Mouse (Mus musculus) spleen, adult 2 months (tissue): ENCODE measurements around the gene Gm17660. TPM values are rescaled to one million over a fixed set of nuclear protein-coding genes. Genes with fewer than 3 reads are reported as not detected.

ENCODE experiments used
- DNase-seq, 2 experiments: peaks; one replicate each; pipeline versions ENCODE4 v3.0.0 to v3.0.0-alpha.2; 2012 to 2021; ENCODE audit warnings: low spot score in 2 of 2, low read depth in 1 of 2
- H3K27ac ChIP-seq: fragments of 200-500 bp; 2 replicates; pipeline ENCODE4 v1.5.1; 2012; ENCODE audit warnings: low read length, inconsistent platforms; ENCODE audit not compliant: insufficient read depth
- H3K27me3 ChIP-seq: fragments of 200-500 bp; 2 replicates; pipeline ENCODE4 v1.6.1; 2012; ENCODE audit warnings: mild to moderate bottlenecking, moderate library complexity, low read length, inconsistent platforms; ENCODE audit not compliant: control insufficient read depth, insufficient read depth
- H3K36me3 ChIP-seq: fragments of 200-500 bp; 2 replicates; pipeline ENCODE4 v1.6.1; 2012; ENCODE audit warnings: mild to moderate bottlenecking, low read length, inconsistent platforms; ENCODE audit not compliant: control insufficient read depth, insufficient read depth
- H3K4me1 ChIP-seq: fragments of 200-500 bp; 2 replicates; pipeline ENCODE4 v1.6.1; 2011; ENCODE audit warnings: inconsistent platforms; ENCODE audit not compliant: control insufficient read depth, insufficient read depth, insufficient read length
- H3K4me3 ChIP-seq: fragments of 200-500 bp; 2 replicates; pipeline ENCODE4 v1.5.1; 2011; ENCODE audit warnings: mild to moderate bottlenecking, inconsistent platforms; ENCODE audit not compliant: insufficient read depth, insufficient read length; ENCODE audit errors: extremely low read depth
- CTCF ChIP-seq: fragments of 200-500 bp; IDR thresholded peaks from 2 replicates; pipeline ENCODE4 v1.5.1; 2011; ENCODE audit warnings: mild to moderate bottlenecking, inconsistent platforms; ENCODE audit not compliant: insufficient read depth, insufficient read length, insufficient replicate concordance; ENCODE audit errors: extremely low read depth
- POLR2A ChIP-seq: fragments of 200-500 bp; IDR thresholded peaks from 2 replicates; pipeline ENCODE4 v1.6.1; 2011; ENCODE audit warnings: low read depth, low read length, inconsistent platforms
- WGBS: fragments of 180-500 bp; shearing (Covaris S2); methylation state at CpG from one replicate; pipeline ENCODE4 v1.1.7; 2018; 5-methylcytosine and 5-hydroxymethylcytosine counted together
- polyA plus RNA-seq: library from polyadenylated mRNA; depleted of rRNA; stranded (reverse); fragments of >200 nt; gene quantifications from 2 replicates; pipeline ENCODE4 v1.2.3, GENCODE M21; 2012

Gene Gm17660
- polyA plus RNA-seq, 1 experiment: not detected

DNA sequence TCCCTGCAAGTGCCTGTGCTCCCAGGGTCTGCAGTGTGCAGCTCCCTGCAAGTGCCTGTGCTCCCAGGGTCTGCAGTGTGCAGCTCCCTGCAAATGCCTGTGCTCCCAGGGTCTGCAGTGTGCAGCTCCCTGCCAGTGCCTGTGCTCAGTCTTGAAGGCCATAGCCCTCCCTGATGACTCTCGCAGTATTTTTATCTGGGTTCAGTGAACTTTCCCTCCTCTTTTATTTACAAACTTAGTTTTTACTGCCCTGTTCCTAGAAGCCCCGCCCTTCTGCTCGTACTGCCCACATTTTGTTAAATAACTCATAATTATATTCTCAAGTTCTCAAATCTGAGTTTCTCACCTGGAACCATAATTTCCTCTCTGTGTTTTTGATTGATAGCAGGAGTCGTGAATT lies 25.8 kb upstream of the Gm17660 start:
- DNase-seq: no peak
- Histone ChIP-seq H3K4me1 (no peaks in the 10 kb centered on the region), H3K36me3 (no peaks in the 10 kb centered on the region), H3K4me3 (no peak overlapping the region), H3K27ac (no peak overlapping the region), H3K27me3 (no peaks in the 10 kb centered on the region)
- TF ChIP-seq POLR2A (no peak), CTCF (no peak)
- WGBS: 73% methylated on average over 4 of the region's 4 CpGs

DNA sequence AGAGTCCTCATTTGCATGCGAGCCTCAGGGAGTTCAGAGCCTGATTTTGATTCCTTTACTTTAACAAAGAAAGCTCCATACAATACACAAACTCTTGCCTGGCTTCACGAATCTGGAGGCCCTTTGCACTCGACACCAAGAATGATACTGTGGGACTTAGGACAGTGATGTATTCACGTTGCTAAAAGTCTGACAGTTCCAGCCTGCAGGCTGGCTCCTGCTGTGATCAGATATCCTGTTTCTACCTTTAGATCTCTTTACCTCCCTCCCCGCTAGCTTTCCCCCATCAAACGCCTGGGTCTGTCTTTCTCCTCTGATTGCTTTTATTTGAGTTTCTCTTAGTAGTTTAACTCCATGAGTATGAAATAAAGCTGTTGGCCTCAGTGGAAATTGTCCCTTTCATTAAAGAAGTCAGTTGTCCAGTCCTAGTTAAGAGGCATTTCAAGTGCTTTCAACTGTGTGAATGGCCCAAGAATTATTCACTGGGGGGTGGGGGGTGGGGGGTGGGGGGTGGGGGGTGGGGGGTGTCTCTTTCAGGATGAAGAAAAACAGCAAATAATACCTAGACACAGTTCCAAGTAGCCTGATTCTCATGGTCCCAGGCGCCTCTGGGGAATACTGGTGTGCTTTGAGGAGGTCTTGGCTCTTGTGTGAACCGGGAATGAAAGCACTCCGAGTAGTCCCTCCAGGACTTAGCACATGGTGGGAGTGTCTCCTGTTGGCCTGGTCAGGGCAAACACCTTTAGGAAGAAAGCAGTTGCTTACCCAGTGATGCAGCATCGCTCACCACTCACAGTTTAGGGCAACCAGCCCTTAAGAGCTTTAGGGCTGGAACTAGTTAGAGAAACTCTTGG lies 24.5 kb upstream of the Gm17660 start:
- WGBS: 75% methylated on average over 10 of the region's 10 CpGs

DNA sequence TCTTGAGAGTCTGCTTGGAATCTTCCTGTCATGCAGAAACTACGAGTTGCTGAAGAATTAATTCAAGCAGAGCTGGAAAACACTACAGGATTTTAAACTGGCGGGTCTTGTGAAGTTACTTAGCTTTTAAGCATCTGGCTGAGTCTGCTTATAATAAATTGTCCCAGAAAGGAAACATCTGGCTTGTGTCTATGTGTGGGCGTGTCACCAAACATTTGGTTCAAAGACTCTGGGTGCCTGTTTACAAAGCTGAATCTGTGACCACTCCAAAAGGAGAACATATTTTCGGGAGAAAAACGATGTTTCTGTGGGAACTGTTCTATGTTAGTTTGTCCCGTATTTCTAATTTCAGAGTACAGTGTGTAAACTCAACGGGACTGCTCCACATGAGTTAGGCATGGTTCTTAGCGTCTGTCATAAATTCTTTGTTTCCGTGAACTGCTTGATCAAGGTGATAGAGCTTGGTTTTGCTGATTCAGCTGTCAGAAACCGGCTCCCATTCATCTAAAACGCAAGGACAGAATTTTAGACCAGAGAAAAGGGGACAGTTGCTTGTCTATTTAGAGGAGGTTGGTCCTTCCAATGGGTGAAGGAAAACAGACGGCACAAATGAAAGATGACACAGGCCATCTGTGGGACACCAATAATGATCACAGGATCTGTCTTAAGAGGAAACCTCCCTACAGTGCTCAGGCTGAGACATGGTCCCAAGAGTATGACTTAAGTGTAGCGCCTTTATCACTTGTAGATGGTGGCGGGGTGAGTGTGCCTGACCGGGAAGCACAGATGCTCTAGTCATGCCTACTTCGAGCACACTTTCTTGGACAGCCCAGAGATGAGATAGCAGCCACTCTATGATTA lies 18.9 kb upstream of the Gm17660 start:
- 42% methylated on average over 16 of the region's 16 CpGs for WGBS
- H3K4me3 ChIP-seq: no peak overlapping the region
- DNase-seq: no peak
- H3K36me3 ChIP-seq: no peaks in the 10 kb centered on the region
- TF ChIP-seq POLR2A (no peak), CTCF (no peak)
- no peaks in the 10 kb centered on the region for H3K27me3 ChIP-seq
- no peaks in the 10 kb centered on the region for H3K4me1 ChIP-seq
- no peak overlapping the region for H3K27ac ChIP-seq

More for the DNA sequence above, 24.5 kb upstream of the Gm17660 start:
- Histone ChIP-seq H3K4me3 (no peak overlapping the region), H3K4me1 (no peaks in the 10 kb centered on the region), H3K36me3 (no peaks in the 10 kb centered on the region), H3K27ac (no peak overlapping the region), H3K27me3 (no peaks in the 10 kb centered on the region)
- DNase-seq: no peak
- TF ChIP-seq CTCF (no peak), POLR2A (no peak)

DNA sequence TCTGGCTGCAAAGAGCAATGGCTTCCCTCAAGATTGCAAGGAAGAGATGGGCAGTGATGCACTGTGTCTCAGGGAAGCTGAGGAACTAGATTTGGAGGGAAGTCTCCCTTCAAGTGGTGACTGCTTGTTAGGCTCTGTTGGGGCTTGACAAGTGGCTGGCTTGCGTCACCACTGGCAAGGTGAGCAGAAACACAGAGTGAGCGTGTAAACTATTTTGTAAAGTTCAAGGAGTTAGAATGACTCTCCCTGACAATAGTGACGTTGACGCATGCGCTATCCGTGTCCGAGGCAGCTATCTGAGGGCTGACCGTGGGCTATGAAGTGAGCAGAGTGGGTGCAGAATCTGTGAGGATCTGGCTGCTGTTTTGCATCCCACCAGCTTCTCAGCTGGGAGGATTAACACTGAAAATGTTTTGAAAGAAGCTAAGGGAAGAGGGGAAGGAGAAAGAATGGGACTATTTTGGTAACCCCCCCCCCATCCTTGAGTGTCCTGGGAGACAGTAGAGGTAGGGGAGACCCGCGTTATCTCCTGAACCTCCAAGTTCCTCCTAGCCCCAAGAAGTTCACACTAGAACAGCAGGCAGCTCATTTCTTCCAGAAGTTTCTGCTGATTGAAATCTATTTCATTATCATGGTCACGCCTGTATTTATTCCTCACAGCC lies 18.1 kb upstream of the Gm17660 start:
- no peak for DNase-seq
- H3K36me3 ChIP-seq: no peaks in the 10 kb centered on the region
- WGBS: 65% methylated on average over 11 of the region's 11 CpGs

DNA sequence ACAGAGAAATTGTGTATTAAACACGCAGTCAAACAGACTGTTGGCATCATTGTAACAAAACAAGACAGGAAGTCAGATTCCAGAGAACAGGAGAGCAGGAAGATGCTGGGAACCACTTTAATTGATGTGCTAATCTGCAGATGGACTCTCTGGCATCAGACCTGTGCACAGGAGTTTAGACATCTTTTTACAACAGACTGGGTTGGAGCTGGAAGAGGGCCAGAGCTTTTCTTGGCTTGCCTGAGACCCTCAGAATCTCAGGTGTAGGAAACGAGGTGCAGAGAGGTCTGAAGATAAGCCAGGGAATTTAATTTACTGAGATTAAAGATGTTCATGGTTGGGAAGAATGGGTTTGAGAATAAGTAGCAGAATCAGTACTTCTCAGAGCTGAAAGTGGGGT lies 12.3 kb upstream of the Gm17660 start:
- no peaks in the 10 kb centered on the region for H3K27me3 ChIP-seq
- TF ChIP-seq CTCF (no peak), POLR2A (no peak)
- H3K36me3 ChIP-seq: no peaks in the 10 kb centered on the region
- no peak overlapping the region for H3K4me3 ChIP-seq
- no peak overlapping the region for H3K27ac ChIP-seq
- no peaks in the 10 kb centered on the region for H3K4me1 ChIP-seq
- no peak for DNase-seq
- 80% methylated on average over 2 of the region's 2 CpGs for WGBS

More for the DNA sequence above, 18.1 kb upstream of the Gm17660 start:
- Histone ChIP-seq H3K27me3 (no peaks in the 10 kb centered on the region), H3K27ac (no peak overlapping the region; the same call in 1 of the 2 replicates), H3K4me3 (no peak overlapping the region), H3K4me1 (no peaks in the 10 kb centered on the region)
- no peak for TF ChIP-seq POLR2A

DNA sequence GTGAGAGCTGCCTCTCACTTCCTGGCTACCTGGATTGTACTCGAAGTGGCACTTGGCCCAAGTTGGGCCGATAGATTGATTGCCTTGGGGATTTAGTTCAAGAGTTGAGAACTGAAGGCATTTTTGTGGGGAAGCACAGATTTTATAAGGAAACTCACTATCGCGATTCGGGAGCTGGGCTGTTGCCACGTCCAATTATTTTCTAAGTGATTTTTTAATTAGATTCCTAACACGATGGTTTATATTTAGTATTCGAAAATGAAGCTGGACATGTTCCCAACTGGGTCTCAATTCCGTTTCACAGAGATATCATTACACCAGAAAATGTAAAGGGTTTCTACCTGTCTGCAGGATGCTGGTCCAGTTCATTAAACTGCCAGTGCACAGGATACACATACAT lies 8.0 kb upstream of the Gm17660 start:
- Histone ChIP-seq H3K27ac (no peak overlapping the region), H3K36me3 (no peaks in the 10 kb centered on the region), H3K4me3 (no peak overlapping the region), H3K4me1 (no peaks in the 10 kb centered on the region), H3K27me3 (no peaks in the 10 kb centered on the region)
- 89% methylated on average over 9 of the region's 9 CpGs for WGBS
- DNase-seq: no peak
- TF ChIP-seq POLR2A: no peak
- no peak for TF ChIP-seq CTCF
